Mouse (Mus musculus) gastrocnemius, adult 2 months (tissue): ENCODE results near the gene Crk. TPM values are rescaled to one million over a fixed set of nuclear protein-coding genes. Genes with fewer than 3 reads are reported as not detected.
"Not testable (repeated sequence)": the region's sequence is repeated elsewhere in the genome, so short reads cannot be mapped to it uniquely, and the experiment has no call there.

ENCODE experiments used
- DNase-seq: peaks from one replicate; pipeline ENCODE4 v3.0.0; 2022
- H3K27ac ChIP-seq: fragments of 200-600 bp; 2 replicates; pipeline ENCODE4 v1.8.1; 2022; ENCODE audit warnings: mild to moderate bottlenecking
- H3K4me3 ChIP-seq: fragments of 200-600 bp; 2 replicates; pipeline ENCODE4 v1.8.1; 2022; ENCODE audit warnings: mild to moderate bottlenecking, moderate library complexity
- CTCF ChIP-seq: fragments of 200-600 bp; IDR thresholded peaks from 2 replicates; pipeline ENCODE4 v1.8.1; 2022; ENCODE audit warnings: antibody characterized with exemption, mild to moderate bottlenecking, moderate library complexity
- intact Hi-C: fragments of 180-260 bp; cut with DNase I; formaldehyde crosslinking; loops from one replicate; pipeline ENCODE4 v1.15.1; 2025
- total RNA-seq, 2 experiments: library from RNA; stranded (reverse); gene quantifications; 2 replicates each; pipeline ENCODE4 v1.2.3; 2021

Crk gene
- total RNA-seq, 2 experiments from 2014 or later, result 53.4 to 64.3 TPM

GRCm38 (mm10) chr11:75674875-75675274, 4.2 kb upstream of the Crk start:
- intact Hi-C loops, result no loop called here
- Histone ChIP-seq H3K4me3 (no peak overlapping the region), H3K27ac (no peak overlapping the region)
- no peak for DNase-seq
- no peak for TF ChIP-seq CTCF

DNA sequence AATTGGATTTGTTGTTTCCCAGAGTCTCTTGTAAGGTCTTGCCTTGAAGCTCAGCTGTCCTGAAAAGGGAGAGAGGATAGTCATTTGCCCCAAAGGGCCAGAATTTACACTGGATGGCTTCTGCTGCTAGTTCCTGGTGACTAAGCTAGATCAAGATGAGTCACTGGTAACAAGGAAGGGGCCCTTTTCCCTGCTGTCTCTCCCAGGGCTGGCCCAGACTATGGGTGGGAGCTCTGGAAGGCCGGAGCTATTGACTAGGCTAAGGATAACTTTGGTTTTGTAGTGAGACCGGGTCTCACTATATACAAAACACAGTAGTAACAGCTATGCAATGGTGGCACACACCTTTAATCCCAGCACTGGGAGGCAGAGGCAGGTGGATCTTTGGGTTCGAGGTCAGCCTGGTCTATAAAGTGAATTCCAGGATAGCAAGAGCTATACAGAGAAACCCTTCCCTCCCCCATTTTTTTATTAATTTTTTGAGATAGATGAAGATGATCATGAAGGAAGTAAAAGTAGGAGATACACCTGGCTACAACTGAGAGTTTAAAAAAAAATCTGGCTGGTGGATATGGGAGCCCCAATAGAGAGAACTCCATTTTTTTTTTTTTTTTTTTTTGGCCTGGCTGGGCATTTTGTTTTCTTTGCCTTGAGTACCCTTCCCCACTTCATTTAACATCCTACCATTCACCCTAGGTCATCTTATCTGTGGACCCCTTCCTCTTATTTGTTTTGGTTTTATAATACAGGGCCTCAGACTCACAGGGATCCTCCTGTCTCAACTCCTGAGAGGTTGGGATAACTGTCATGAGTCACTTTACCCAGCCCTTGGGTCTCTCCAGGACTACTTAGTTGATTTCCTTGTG, 945 bp upstream of the Crk start:
- TF ChIP-seq CTCF, result no peak
- Histone ChIP-seq H3K27ac (peak overlapping the region; percentile 99), H3K4me3 (peak overlapping the region; percentile 100)
- intact Hi-C loops, result loop anchor here (2.0 kb wide), 1 partner anchor 21 kb away; no protein-coding TSS in a partner anchor
- no peak for DNase-seq

DNA sequence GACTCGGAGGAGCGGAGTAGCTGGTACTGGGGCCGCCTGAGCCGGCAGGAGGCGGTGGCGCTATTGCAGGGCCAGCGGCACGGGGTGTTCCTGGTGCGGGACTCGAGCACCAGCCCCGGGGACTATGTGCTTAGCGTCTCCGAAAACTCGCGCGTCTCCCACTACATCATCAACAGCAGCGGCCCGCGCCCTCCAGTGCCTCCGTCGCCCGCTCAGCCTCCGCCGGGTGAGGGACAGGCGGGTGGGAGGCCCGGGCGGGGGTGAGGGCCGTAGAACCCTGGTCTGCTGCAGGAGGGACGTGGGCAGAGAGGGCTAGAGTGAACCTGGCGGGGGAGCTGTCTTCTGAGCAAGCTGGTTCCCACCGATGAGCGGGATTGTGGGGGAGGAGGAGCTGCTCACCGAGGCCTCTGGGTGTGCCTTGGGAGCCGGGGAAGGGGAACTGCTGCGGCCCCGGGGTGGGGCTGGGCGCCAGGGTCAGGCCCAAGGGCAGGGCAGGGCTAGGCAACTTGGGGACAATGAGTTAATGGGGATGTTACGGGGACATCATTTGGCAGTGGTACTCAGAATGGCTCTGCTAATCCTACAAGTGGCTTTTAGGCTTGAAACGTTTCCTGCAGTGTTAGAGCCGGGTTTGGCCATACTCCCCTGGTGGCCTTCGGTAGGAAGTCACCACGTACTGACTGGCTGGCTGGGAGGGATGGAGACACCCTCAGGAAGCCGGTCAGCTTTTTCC, 546 bp downstream of the Crk start:
- peak; percentile 80 for DNase-seq
- H3K27ac ChIP-seq, result peak overlapping the region; percentile 99
- intact Hi-C loops, result loop anchor here (1.0 to 5.0 kb wide), 3 partner anchors 23 to 92 kb away; partner anchors contain the start of gene Pitpna
- H3K4me3 ChIP-seq, result peak overlapping the region; percentile 100
- peak; percentile 58 for TF ChIP-seq CTCF

DNA sequence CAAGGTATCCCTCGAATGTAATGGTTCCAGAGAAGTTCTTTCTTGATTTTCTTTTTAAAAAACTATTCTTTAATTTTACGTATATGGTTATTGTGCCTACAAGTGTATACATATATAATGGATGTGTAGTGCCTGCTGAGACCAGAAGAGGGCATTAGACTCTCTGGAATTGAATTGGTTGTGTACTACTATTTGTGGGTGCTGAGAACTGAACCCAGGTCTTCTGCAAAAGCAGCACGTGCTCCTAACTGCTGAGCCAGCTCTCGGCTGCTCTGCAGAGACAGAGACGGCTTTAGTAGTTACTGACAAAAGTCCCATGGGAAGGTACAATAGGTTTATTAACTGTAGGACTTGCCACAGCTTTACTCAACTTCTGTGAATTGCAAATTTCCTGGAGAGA, 5.4 kb downstream of the Crk start:
- intact Hi-C loops, result loop anchor here (5.0 kb wide), 1 partner anchor 97 kb away; the partner anchor contains the start of gene Pitpna
- TF ChIP-seq CTCF, result peak; percentile 29; the same call in 1 of the 2 replicates
- H3K27ac ChIP-seq, result peak overlapping the region; percentile 79
- no peak for DNase-seq
- peak overlapping the region; percentile 21; the same call in 1 of the 2 replicates for H3K4me3 ChIP-seq

GRCm38 (mm10) chr11:75684956-75685355, 5.9 kb downstream of the Crk start:
- TF ChIP-seq CTCF, result no peak
- intact Hi-C loops, result loop anchor here (5.0 kb wide), 1 partner anchor 98 kb away; the partner anchor contains the start of gene Pitpna
- Histone ChIP-seq H3K4me3 (peak overlapping the region; percentile 57), H3K27ac (peak overlapping the region; percentile 79)
- peak; percentile 87 for DNase-seq

- no peak for DNase-seq
- H3K27ac ChIP-seq, result peak overlapping the region; percentile 63
- intact Hi-C loops, result no loop called here
- no peak overlapping the region for H3K4me3 ChIP-seq
- no peak for TF ChIP-seq CTCF
Measured at GRCm38 (mm10) chr11:75687343-75687993, 8.4 kb downstream of the Crk start.

DNA sequence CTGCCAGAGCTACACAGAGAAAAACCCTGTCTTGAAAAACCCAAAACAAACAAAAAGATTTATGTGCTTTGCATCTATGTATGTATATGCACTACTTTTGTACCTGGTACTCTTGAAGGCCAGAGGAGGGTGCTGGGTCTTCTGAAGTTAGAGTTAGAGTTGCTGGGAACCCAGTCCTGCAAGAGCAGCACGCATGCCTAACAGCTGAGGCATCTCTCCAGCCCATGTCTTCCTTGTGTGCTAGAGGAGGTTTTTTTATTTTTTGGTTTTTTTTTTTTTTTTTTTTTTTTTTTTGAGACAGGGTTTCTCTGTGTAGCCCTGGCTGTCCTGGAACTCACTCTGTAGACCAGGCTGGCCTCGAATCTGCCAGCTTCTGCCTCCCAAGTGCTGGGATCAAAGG, 9.1 kb downstream of the Crk start:
- DNase-seq, result no peak
- no peak overlapping the region for H3K4me3 ChIP-seq

DNA sequence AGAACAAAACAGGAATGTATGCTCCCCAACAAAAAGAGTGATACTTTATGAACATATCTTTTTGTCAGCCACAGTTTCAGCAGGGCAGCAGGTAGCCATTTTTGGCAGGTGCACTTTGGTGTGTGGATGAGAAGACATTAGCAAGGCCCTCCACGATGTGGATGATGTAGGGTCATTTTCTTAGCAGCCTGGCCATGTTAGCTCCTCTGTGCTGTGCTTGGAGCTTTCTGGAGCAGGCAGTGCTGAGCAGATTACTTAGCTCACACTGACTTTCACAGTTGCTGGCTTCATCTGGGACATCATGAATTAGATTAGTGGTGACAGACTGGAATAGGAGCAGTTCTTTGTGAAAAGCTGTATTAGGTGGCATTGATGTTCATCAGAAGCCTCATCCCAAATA, 10.9 kb downstream of the Crk start:
- H3K27ac ChIP-seq, result peak overlapping the region; percentile 63
- no peak overlapping the region for H3K4me3 ChIP-seq
- no peak for DNase-seq
- intact Hi-C loops, result no loop called here
- TF ChIP-seq CTCF, result no peak

More for the DNA sequence above, 9.1 kb downstream of the Crk start:
- intact Hi-C loops, result no loop called here
- H3K27ac ChIP-seq, result peak overlapping the region; percentile 63
- TF ChIP-seq CTCF, result no peak

GRCm38 (mm10) chr11:75691047-75691446, 12.0 kb downstream of the Crk start:
- Histone ChIP-seq H3K27ac (peak overlapping the region; percentile 66; the same call in 1 of the 2 replicates), H3K4me3 (no peak overlapping the region)
- intact Hi-C loops, result no loop called here
- no peak for TF ChIP-seq CTCF
- no peak for DNase-seq

DNA sequence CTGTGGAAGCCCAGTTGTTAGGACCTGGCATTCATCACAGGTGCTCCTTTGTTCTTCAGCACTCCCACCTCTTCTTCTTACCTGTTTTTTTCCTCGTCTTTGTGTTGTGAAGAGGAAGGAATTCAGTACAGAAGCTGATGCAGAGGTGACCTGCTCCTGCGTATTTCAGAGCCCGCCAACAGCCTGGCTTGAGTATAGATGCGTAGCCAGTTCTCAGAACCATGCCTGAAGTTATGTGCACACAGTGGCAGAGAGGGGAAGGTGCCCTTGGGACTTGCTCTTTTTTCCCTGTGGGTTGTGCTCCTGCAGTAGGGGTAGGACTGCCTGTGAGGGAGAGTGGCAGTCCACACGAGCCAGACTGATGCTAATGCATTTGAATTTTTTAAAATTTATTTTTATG, 14.5 kb downstream of the Crk start:
- TF ChIP-seq CTCF, result no peak
- intact Hi-C loops, result no loop called here
- H3K27ac ChIP-seq, result peak overlapping the region; percentile 53
- no peak for DNase-seq
- no peak overlapping the region for H3K4me3 ChIP-seq

DNA sequence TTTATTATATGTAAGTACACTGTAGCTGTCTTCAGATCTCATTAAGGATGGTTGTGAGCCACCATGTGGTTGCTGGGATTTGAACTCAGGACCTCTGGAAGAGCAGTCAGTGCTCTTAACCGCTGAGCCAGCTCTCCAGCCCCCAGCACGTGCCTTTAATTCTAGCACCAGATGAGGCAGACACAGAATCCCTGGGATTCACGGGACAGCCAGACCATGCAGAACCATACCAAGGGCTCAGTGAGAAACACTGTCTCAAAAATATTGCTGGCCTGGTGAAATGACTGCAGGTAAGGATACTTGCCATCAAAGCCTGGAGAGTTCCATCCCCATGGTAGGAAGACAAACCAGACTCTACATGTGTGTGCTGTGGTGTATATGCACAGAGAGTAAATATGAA, 18.4 kb downstream of the Crk start:
- H3K4me3 ChIP-seq, intact Hi-C loops, DNase-seq, H3K27ac ChIP-seq: not testable (repeated sequence)

GRCm38 (mm10) chr11:75700557-75700956, 21.5 kb downstream of the Crk start:
- intact Hi-C loops, result no loop called here
- no peak for DNase-seq
- Histone ChIP-seq H3K4me3 (no peak overlapping the region), H3K27ac (no peak overlapping the region)
- TF ChIP-seq CTCF, result peak; percentile 27
